8 mouse cellular contexts compared by ENCODE assay signal in the genomic region with DNA sequence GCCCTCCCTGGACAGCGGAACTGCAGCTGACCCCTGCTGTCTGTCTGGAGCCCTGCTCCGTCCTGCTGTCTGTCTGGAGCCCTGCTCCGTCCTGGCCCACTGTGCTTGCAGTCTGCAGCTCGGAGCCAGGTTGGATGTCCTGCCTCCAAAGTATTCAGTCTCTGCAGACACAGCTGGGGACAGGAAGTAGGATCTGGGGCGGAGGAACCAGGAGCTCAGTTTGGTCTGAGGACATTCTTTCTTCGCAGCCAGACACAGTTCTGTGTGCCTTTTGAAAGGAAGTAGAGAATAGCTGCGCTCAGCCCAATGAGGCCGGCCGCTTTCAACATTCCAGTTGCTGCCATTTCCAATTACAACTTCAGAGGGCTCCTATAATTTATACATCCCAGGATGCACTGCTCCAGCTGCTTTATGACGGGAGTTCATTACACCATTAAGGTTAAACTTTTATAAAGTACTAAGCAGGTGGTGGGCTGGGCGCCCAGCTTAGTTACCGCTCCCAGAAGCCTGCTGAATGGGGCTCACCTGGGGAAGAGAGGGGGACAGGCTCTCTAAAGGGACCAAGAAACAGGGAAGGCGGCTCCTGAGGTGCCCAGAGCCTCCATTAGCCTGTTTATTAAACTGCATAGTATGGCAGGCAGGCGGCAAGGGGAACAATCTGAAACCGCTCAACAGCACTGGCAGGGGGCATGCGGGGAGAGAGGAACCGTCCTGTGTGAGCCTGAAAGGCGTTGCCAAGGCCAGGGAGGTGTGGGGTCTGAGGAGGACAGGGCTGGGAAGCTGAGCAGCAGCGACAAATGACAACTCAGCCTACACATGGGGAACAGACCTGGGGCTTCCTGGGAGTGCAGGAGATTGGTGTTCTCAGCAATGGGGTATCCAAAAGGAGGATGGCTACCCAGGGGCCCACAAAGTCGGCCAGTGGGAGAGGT. TPM values are rescaled to one million over a fixed set of nuclear protein-coding genes. Genes with fewer than 3 reads are reported as not detected.
A peak's percentile ranks its signal among the peaks of the same experiment; 100 is the strongest.
DNase-seq lines count a peak whose midpoint lies in the region; ATAC-seq lines count a peak whose summit lies in the region.

No protein-coding gene starts in this region.

- H3K9me3 ChIP-seq in liver, embryonic 11.5 days (ENCODE audit: control insufficient read depth, low read length) = no peaks in the 10 kb centered on the region

- 41% methylated on average over 20 of the region's 20 CpGs for WGBS in liver, embryonic 11.5 days

- no peak overlapping the region for H3K9ac ChIP-seq in liver, embryonic 11.5 days (ENCODE audit: low read depth, low read length)

- DNase-seq in right cerebral cortex, postnatal 14 days = peak; percentile 6
- no peak for DNase-seq in right cerebral cortex, postnatal 25 days
- peak; percentile 59 for DNase-seq in gastrocnemius, postnatal 14 days
- DNase-seq in hindlimb bud, embryonic 11.5 days (ENCODE audit: extremely low spot score, low read depth, low spot score) = peak; percentile 50
- no peak for DNase-seq in liver, embryonic 11.5 days (ENCODE audit: low spot score)
- DNase-seq in retina, postnatal 1 day = peak; percentile 51
- DNase-seq in spleen, adult 18-20 months = no peak

- intact Hi-C loops in gastrocnemius, postnatal 14 days (cut with DNase I; ENCODE audit: low total_unique reads) = no loop called here

- peaks cover 19% of the 10 kb centered on the region for H3K4me1 ChIP-seq in liver, embryonic 11.5 days (replicated peaks; ENCODE audit: control insufficient read depth, insufficient read depth, low read length)

- ATAC-seq in liver, embryonic 11.5 days (replicated peaks; ENCODE audit: low FRiP score) = peak; percentile 51
- no peak for ATAC-seq in cerebellum, adult (ENCODE audit: insufficient number of reproducible peaks, low FRiP score, low TSS enrichment)

- no peak overlapping the region for H3K4me3 ChIP-seq in liver, embryonic 11.5 days (ENCODE audit: low read depth, low read length)

- no peaks in the 10 kb centered on the region for H3K36me3 ChIP-seq in liver, embryonic 11.5 days (ENCODE audit: control insufficient read depth, insufficient read depth, low read length)

- peaks cover 7% of the 10 kb centered on the region for H3K27me3 ChIP-seq in liver, embryonic 11.5 days (replicated peaks; ENCODE audit: control insufficient read depth, insufficient read depth, low read length)

- H3K4me2 ChIP-seq in liver, embryonic 11.5 days = no peak overlapping the region

- peak overlapping the region; percentile 21; the same call in 1 of the 2 replicates for H3K27ac ChIP-seq in liver, embryonic 11.5 days (ENCODE audit: low read depth, low read length)

RNA-seq across cellular contexts. Expression of gene Dagla, which starts 9.8 kb away (rescaled TPM):
- total RNA-seq in gastrocnemius, postnatal 14 days (2021) = 1 to 10 TPM; 6.3 to 7.3 TPM
- polyA plus RNA-seq in liver, embryonic 11.5 days (2014; fragmentation: Nextera tagmentation; extraction: Ambion mirVana) = 0.77 and 0.82 TPM in 2 replicates

RNA-seq across cellular contexts. Expression of gene Myrf, which starts 54.3 kb away (rescaled TPM):
- total RNA-seq in gastrocnemius, postnatal 14 days (2021) = under 1 TPM in 1 of 2 experiments, not detected in 1; 0.08 TPM
- 23.8 and 24.1 TPM in 2 replicates for polyA plus RNA-seq in liver, embryonic 11.5 days (2014; fragmentation: Nextera tagmentation; extraction: Ambion mirVana)

Comparison
In these comparisons a context has a peak if more than half of its experiments do, and no peak if none do; other contexts are left out.
1. DNase-seq: peak in right cerebral cortex, postnatal 14 days (single experiment), gastrocnemius, postnatal 14 days (single experiment), hindlimb bud, embryonic 11.5 days (single experiment) and retina, postnatal 1 day (single experiment); none in right cerebral cortex, postnatal 25 days (single experiment), liver, embryonic 11.5 days (single experiment) and spleen, adult 18-20 months (0 of 2).